Mouse (Mus musculus): ENCODE measurements around the gene Pik3c2g. TPM values are rescaled to one million over a fixed set of nuclear protein-coding genes. Genes with fewer than 3 reads are reported as not detected.

Gene Pik3c2g
- polyA plus RNA-seq, 1 experiment from 2014 or later, result 0.87 TPM

DNA sequence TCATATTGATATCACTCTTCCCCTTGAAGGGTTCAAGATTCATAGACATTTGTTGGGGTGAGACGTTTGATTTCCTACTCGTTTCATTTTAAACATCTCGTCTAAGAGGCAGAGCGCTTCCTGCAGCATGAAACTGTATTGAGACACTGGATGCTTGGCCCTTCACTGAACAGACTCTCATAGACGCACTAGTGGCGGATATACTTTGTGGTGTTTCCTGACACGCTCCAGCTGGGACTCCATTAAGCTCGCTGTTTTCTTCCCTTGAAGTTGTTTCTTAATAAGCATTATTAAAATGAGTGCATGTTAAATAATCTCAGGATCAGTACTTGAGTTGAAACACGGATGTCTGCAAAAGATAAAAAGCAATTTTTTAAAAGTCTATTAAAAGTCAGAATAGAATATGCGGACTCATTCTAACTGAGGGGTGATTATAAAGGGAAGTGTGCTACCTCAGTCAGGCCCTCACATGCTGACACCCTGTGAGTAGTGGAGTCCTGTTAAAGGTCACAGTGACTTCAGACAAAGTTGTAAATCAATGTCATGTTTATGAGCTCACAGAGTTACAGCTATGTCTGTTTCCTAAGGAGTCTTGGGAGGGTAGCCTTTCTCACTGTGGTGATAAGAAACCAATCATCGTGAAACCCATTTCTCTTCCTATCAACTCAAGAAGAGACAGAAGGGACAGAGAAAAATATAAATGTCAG is 190.7 kb downstream of the Pik3c2g start:
- H3K4me2 ChIP-seq, result no peak overlapping the region
- H3K27me3 ChIP-seq (replicated peaks), result no peaks in the 10 kb centered on the region
- no peak overlapping the region for H3K9ac ChIP-seq
- 68% methylated on average over 11 of the region's 11 CpGs for WGBS
- H3K4me3 ChIP-seq, result no peak overlapping the region
- ATAC-seq (ENCODE audit: insufficient number of reproducible peaks, low FRiP score), result no peak
- no peaks in the 10 kb centered on the region for H3K36me3 ChIP-seq
- H3K4me1 ChIP-seq (replicated peaks), result no peaks in the 10 kb centered on the region
- H3K27ac ChIP-seq (ENCODE audit: poor library complexity, severe bottlenecking), result no peak overlapping the region
- no peaks in the 10 kb centered on the region for H3K9me3 ChIP-seq (replicated peaks)

DNA sequence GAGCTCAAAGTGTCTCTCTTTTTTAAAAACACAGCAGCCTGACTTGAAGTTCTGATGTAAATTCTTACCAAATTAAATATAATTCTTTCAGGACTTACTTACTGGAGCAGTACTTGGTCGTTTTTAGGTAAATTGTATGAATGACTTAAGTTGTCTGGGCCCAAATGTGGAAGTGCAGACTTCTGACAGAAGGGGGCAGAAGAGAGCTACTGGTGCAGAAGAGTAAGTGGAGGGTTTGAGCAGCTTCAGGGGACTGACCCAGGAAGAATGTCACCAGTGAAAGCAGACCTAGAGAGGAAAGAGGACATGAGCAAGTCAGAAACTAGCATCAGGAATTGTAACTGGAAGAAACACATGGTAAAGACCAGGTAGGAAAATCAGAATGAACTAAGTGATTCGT is 193.0 kb downstream of the Pik3c2g start:
- no peaks in the 10 kb centered on the region for H3K4me1 ChIP-seq (replicated peaks)
- no peak for ATAC-seq (ENCODE audit: insufficient number of reproducible peaks, low FRiP score)
- no peak overlapping the region for H3K4me3 ChIP-seq
- no peak overlapping the region for H3K9ac ChIP-seq
- 73% methylated on average over 2 of the region's 2 CpGs for WGBS
- no peak overlapping the region for H3K27ac ChIP-seq (ENCODE audit: poor library complexity, severe bottlenecking)
- H3K9me3 ChIP-seq (replicated peaks), result no peaks in the 10 kb centered on the region
- no peaks in the 10 kb centered on the region for H3K27me3 ChIP-seq (replicated peaks)
- no peak overlapping the region for H3K4me2 ChIP-seq
- H3K36me3 ChIP-seq, result no peaks in the 10 kb centered on the region

DNA sequence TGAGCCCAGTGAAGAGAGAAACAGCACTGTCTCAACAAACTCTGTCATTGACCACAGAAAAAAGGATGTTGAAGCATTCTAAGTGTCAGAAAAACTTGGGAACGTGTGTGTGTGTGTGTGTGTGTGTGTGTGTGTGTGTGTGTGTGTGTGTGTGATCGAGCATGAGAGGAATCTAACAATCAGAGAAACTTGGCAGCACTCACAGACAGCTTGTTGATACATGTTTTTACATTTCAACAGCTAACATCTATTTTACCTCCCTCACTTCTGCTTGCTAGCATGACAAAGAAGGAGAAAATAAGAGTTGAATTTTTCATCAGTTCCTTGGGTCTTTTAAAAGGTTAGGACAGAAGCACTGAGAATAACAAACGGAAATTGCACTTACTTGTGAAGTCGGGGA is 202.5 kb downstream of the Pik3c2g start:
- no peak for ATAC-seq (ENCODE audit: insufficient number of reproducible peaks, low FRiP score)
- Histone ChIP-seq H3K4me3 (no peak overlapping the region), H3K9me3 (replicated peaks) (no peaks in the 10 kb centered on the region), H3K36me3 (no peaks in the 10 kb centered on the region), H3K4me1 (replicated peaks) (no peaks in the 10 kb centered on the region), H3K27me3 (replicated peaks) (no peaks in the 10 kb centered on the region), H3K4me2 (no peak overlapping the region), H3K9ac (no peak overlapping the region), H3K27ac (ENCODE audit: poor library complexity, severe bottlenecking) (no peak overlapping the region)
- WGBS, result 53% methylated on average over 4 of the region's 4 CpGs

DNA sequence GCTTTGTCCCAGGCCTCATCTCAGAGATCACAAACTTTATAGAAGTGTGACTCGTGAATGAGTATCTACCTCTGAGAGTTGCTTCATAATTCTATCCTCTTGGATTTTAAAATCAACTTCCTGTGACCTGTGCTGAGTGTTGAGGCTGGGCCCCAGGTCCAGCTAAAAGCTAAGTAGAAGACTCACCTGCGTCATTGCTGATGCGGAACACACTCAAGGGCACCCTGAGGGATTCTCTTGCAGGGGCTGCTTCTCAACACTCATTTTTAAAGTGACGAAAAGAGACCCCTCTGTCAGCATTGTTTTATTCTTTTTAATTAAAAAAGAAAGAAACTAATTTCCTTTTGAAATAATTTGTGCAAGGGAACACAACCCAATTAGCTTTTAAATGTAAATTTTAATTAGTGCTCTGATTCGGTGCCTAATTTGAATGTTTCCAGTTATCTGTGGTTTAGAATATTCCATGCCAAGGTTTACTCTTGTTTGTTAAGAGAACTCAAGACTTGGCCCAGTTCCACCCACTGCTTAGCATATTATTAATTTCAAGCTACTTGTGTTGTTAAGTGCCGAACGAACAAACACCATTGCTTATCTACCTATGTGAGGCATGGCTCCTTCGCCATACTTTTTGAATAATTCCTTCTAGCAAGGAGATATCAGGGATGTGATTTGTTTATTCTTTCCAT is 212.7 kb downstream of the Pik3c2g start:
- Histone ChIP-seq H3K4me2 (no peak overlapping the region), H3K4me1 (replicated peaks) (no peaks in the 10 kb centered on the region), H3K9ac (no peak overlapping the region), H3K9me3 (replicated peaks) (no peaks in the 10 kb centered on the region), H3K4me3 (no peak overlapping the region), H3K27me3 (replicated peaks) (no peaks in the 10 kb centered on the region), H3K36me3 (no peaks in the 10 kb centered on the region), H3K27ac (ENCODE audit: poor library complexity, severe bottlenecking) (no peak overlapping the region)
- 87% methylated on average over 8 of the region's 8 CpGs for WGBS
- ATAC-seq (ENCODE audit: insufficient number of reproducible peaks, low FRiP score), result no peak

DNA sequence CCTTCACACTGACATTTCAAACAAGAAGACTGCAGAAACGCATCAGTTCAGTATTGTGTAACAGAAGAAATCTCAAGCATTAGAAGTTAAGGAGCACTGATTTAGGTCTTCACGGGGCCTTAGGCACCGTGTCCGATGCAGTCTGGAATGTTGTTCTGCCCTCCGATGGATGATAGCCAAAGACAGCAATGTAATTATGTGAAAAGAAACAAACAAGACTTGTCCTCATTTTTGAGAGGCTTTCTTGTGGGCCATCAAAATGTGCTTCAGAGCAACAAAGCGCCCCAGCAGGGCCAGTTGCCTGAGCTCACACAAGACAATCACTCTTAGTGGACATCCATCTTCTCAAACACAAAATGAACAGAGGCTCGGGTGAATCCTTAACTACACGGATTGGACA is 234.9 kb downstream of the Pik3c2g start:
- no peaks in the 10 kb centered on the region for H3K36me3 ChIP-seq
- no peaks in the 10 kb centered on the region for H3K4me1 ChIP-seq (replicated peaks)
- no peak overlapping the region for H3K9ac ChIP-seq
- no peak overlapping the region for H3K4me2 ChIP-seq
- no peak overlapping the region for H3K4me3 ChIP-seq
- no peak overlapping the region for H3K27ac ChIP-seq (ENCODE audit: poor library complexity, severe bottlenecking)
- H3K27me3 ChIP-seq (replicated peaks), result no peaks in the 10 kb centered on the region
- ATAC-seq (ENCODE audit: insufficient number of reproducible peaks, low FRiP score), result no peak
- H3K9me3 ChIP-seq (replicated peaks), result no peaks in the 10 kb centered on the region
- 84% methylated on average over 8 of the region's 8 CpGs for WGBS

DNA sequence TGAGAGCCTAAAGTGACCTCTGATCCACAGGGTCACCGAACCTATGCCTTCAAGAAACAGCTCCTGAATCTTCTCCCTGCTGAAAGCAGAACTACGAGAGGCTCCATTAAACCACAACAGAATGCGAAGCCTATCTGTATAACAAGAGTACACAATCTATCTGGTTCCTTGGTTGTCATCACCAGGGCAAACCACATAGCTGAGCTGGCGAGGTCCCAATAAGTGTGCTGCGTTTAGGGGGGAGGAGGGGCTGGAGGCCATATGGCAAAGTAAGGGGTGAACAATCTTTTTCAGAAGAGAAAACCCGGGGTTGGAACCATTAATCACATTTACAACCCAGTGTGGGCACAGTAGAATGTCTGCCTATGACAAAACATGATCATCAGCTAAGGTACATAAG is 251.2 kb downstream of the Pik3c2g start:
- Histone ChIP-seq H3K4me1 (replicated peaks) (peaks cover 3% of the 10 kb centered on the region), H3K4me2 (no peak overlapping the region), H3K9ac (no peak overlapping the region), H3K4me3 (no peak overlapping the region), H3K27me3 (replicated peaks) (no peaks in the 10 kb centered on the region), H3K36me3 (no peaks in the 10 kb centered on the region), H3K9me3 (replicated peaks) (no peaks in the 10 kb centered on the region; the same call in 1 of the 2 replicates), H3K27ac (ENCODE audit: poor library complexity, severe bottlenecking) (no peak overlapping the region)
- no peak for ATAC-seq (ENCODE audit: insufficient number of reproducible peaks, low FRiP score)
- 60% methylated on average over 6 of the region's 6 CpGs for WGBS

DNA sequence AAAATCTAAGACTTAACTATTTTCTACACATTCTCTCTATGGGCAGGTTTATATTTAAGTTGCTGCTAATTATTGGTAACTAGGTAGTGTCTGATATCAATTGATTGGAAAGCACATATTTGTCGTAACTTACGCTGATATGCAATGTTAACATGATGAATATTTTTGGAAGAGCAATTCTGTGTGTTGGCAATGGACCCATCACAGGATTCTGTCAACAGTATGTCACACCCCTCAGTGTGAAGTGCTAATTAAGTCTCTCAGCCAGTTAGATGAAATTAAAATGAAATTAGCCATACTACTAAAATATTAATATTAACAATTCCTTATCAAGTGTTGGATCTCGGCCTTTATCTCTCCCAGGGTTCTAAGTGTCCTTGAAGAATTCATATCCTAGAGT is 251.7 kb downstream of the Pik3c2g start:
- Histone ChIP-seq H3K4me3 (no peak overlapping the region), H3K9ac (no peak overlapping the region), H3K27me3 (replicated peaks) (no peaks in the 10 kb centered on the region), H3K9me3 (replicated peaks) (no peaks in the 10 kb centered on the region; the same call in 1 of the 2 replicates), H3K36me3 (no peaks in the 10 kb centered on the region), H3K27ac (ENCODE audit: poor library complexity, severe bottlenecking) (no peak overlapping the region), H3K4me2 (no peak overlapping the region), H3K4me1 (replicated peaks) (peaks cover 3% of the 10 kb centered on the region)
- ATAC-seq (ENCODE audit: insufficient number of reproducible peaks, low FRiP score), result no peak
- WGBS, result 73% methylated on average over 3 of the region's 3 CpGs

DNA sequence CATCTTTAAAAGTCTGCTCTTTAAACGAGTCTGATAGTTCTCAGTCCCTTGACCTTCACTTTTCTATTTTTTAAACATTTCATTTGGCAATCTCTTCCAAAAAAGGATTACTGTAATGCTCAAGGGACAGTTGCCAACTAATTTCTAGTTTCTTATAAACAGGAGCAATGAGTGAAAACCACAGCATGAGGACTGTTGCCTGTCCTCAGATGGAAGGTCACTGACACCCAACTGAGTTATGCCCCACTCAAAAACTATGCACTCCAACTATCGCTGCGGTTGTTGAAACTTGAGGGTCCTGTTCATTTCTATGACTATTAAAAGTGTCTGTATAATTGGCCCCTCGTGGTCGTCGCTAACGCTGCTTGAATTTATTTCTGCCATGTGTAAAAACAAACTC is 252.9 kb downstream of the Pik3c2g start:
- no peak overlapping the region for H3K4me2 ChIP-seq
- no peak for ATAC-seq (ENCODE audit: insufficient number of reproducible peaks, low FRiP score)
- no peak overlapping the region for H3K9ac ChIP-seq
- WGBS, result 78% methylated on average over 7 of the region's 7 CpGs
- no peak overlapping the region for H3K4me3 ChIP-seq
- H3K4me1 ChIP-seq (replicated peaks), result peaks cover 3% of the 10 kb centered on the region
- no peaks in the 10 kb centered on the region for H3K36me3 ChIP-seq
- H3K27me3 ChIP-seq (replicated peaks), result no peaks in the 10 kb centered on the region
- H3K9me3 ChIP-seq (replicated peaks), result no peaks in the 10 kb centered on the region; the same call in 1 of the 2 replicates
- no peak overlapping the region for H3K27ac ChIP-seq (ENCODE audit: poor library complexity, severe bottlenecking)

DNA sequence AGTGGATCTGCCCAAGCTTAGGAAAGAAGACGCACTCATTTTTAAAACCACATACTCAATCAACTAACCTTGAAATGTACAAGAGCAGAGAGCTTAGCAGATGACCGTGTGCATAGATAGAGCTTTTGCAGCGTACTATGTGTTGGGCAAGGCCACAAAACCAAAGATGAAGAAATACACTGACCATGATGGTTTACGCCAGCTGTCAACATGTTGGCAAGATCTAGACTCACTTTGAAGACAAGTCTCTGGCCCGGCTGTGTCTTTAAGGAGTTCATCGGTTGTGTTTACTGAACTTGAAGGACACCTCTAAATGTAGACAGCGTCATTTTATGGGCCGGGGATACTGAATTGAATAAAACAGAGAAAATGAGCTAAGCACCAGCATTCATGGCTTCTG is 254.3 kb downstream of the Pik3c2g start:
- no peak overlapping the region for H3K27ac ChIP-seq (ENCODE audit: poor library complexity, severe bottlenecking)
- H3K4me3 ChIP-seq, result no peak overlapping the region
- peaks cover 3% of the 10 kb centered on the region; the same call in 1 of the 2 replicates for H3K4me1 ChIP-seq (replicated peaks)
- H3K4me2 ChIP-seq, result no peak overlapping the region
- no peaks in the 10 kb centered on the region for H3K36me3 ChIP-seq
- ATAC-seq (ENCODE audit: insufficient number of reproducible peaks, low FRiP score), result no peak
- H3K9me3 ChIP-seq (replicated peaks), result no peaks in the 10 kb centered on the region; the same call in 1 of the 2 replicates
- 87% methylated on average over 8 of the region's 8 CpGs for WGBS
- H3K27me3 ChIP-seq (replicated peaks), result no peaks in the 10 kb centered on the region
- no peak overlapping the region for H3K9ac ChIP-seq

DNA sequence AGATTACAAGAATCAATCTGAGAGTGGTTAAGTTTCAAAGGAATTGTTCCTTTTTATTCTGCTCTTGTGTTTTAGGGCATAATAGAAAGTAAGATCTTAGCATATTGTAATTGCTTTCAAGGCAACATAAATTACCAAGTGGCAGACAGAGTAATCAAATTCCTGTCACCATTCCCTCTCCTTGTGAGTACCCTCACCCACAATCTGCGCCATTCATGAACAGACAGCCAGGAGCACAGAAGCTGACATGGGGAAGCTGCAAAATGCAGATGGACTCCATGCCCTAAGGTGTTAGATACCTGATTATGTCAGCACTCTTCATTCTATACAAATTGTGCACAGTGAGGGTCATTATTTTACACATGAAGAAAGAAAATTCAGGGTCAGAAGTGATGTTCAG is 255.6 kb downstream of the Pik3c2g start:
- Histone ChIP-seq H3K27ac (ENCODE audit: poor library complexity, severe bottlenecking) (no peak overlapping the region), H3K27me3 (replicated peaks) (no peaks in the 10 kb centered on the region), H3K9ac (no peak overlapping the region), H3K4me3 (no peak overlapping the region), H3K4me1 (replicated peaks) (peaks cover 3% of the 10 kb centered on the region; the same call in 1 of the 2 replicates), H3K36me3 (no peaks in the 10 kb centered on the region), H3K4me2 (no peak overlapping the region), H3K9me3 (replicated peaks) (no peaks in the 10 kb centered on the region; the same call in 1 of the 2 replicates)
- 74% methylated on average over 1 of the region's 1 CpGs for WGBS
- no peak for ATAC-seq (ENCODE audit: insufficient number of reproducible peaks, low FRiP score)

DNA sequence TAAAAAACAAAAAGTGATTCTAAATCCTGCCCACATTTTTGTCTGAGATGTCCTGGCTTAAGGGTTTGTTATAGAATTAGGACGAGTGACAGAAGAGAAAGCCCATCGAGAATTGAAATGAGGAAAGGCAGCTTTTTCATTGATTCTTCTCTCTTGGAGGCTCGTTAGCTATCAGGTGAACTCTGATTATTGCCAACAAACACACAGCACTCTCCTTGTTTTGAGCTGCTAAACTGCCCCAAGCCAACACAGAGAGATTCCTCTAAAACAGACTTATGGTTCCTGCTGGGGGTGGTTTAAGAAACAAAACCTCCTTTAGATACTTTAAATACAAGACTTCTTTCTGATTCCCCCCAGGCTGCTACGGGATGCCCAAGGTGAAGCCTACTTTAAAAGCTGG is 256.5 kb downstream of the Pik3c2g start:
- Histone ChIP-seq H3K36me3 (no peaks in the 10 kb centered on the region), H3K27me3 (replicated peaks) (no peaks in the 10 kb centered on the region), H3K9me3 (replicated peaks) (no peaks in the 10 kb centered on the region), H3K9ac (no peak overlapping the region), H3K4me2 (no peak overlapping the region), H3K4me1 (replicated peaks) (no peaks in the 10 kb centered on the region), H3K4me3 (no peak overlapping the region), H3K27ac (ENCODE audit: poor library complexity, severe bottlenecking) (no peak overlapping the region)
- 68% methylated on average over 4 of the region's 4 CpGs for WGBS
- no peak for ATAC-seq (ENCODE audit: insufficient number of reproducible peaks, low FRiP score)

Measured in heart, embryonic 12.5 days (tissue).